Mouse (Mus musculus) neural tube, embryonic 15.5 days (tissue): Measurements from ENCODE around the gene Larp1b. TPM values are rescaled to one million over a fixed set of nuclear protein-coding genes. Genes with fewer than 3 reads are reported as not detected.

Experiments used
- ATAC-seq: fragments of 200-750 bp; cut with Nextera tagmentation; 2 replicates; pipeline ENCODE4 v1.8.0; 2017; ENCODE audit warnings: mild to moderate bottlenecking, moderate TSS enrichment, moderate library complexity; ENCODE audit not compliant: low FRiP score
- H3K27ac ChIP-seq: fragments of 300-500 bp; sonication (generic); replicated peaks from 2 replicates; pipeline ENCODE4 v1.5.1; 2015; ENCODE audit warnings: mild to moderate bottlenecking, inconsistent platforms
- H3K27me3 ChIP-seq: fragments of 300-500 bp; sonication (generic); replicated peaks from 2 replicates; pipeline ENCODE4 v1.6.1; 2015; ENCODE audit warnings: inconsistent platforms
- H3K36me3 ChIP-seq: fragments of 300-500 bp; sonication (generic); 2 replicates; pipeline ENCODE4 v1.6.1; 2015; ENCODE audit warnings: inconsistent platforms
- H3K4me1 ChIP-seq: fragments of 300-500 bp; sonication (generic); 2 replicates; pipeline ENCODE4 v1.6.1; 2015; ENCODE audit warnings: inconsistent platforms
- H3K4me2 ChIP-seq: fragments of 300-500 bp; sonication (generic); 2 replicates; pipeline ENCODE4 v1.6.1; 2015; ENCODE audit warnings: inconsistent platforms, mild to moderate bottlenecking, moderate library complexity
- H3K4me3 ChIP-seq: fragments of 300-500 bp; sonication (generic); replicated peaks from 2 replicates; pipeline ENCODE4 v1.5.1; 2015; ENCODE audit warnings: mild to moderate bottlenecking, inconsistent platforms
- H3K9ac ChIP-seq: fragments of 300-500 bp; sonication (generic); replicated peaks from 2 replicates; pipeline ENCODE4 v1.6.1; 2015; ENCODE audit warnings: mild to moderate bottlenecking, inconsistent platforms
- H3K9me3 ChIP-seq: fragments of 300-500 bp; sonication (generic); replicated peaks from 2 replicates; pipeline ENCODE4 v1.6.1; 2016; ENCODE audit warnings: inconsistent platforms
- WGBS: fragments of 180-500 bp; shearing (Covaris S2); methylation state at CpG from one replicate; pipeline ENCODE4 v1.1.7; 2015; ENCODE audit warnings: mixed read lengths; 5-methylcytosine and 5-hydroxymethylcytosine counted together
- polyA plus RNA-seq: library from polyadenylated mRNA; unstranded; fragments of >200 nt; fragmentation: Nextera tagmentation; extraction: Ambion mirVana; gene quantifications from 2 replicates; pipeline ENCODE4 v1.2.1, GENCODE M21; 2015

Larp1b gene
- polyA plus RNA-seq, 1 experiment from 2014 or later = 5.7 TPM

- Histone ChIP-seq H3K9ac (no peak overlapping the region), H3K4me2 (no peak overlapping the region), H3K27me3 (no peaks in the 10 kb centered on the region), H3K4me3 (no peak overlapping the region), H3K36me3 (peaks cover 18% of the 10 kb centered on the region), H3K4me1 (no peaks in the 10 kb centered on the region), H3K27ac (no peak overlapping the region), H3K9me3 (no peaks in the 10 kb centered on the region)
- WGBS = 90% methylated on average over 2 of the region's 2 CpGs
- no peak for ATAC-seq
These were observed 113.1 kb downstream of the Larp1b start for GRCm38 (mm10) chr3:41062758-41063157.

GRCm38 (mm10) chr3:41065320-41065719 is 115.7 kb downstream of the Larp1b start:
- H3K36me3 ChIP-seq = peaks cover 24% of the 10 kb centered on the region

DNA sequence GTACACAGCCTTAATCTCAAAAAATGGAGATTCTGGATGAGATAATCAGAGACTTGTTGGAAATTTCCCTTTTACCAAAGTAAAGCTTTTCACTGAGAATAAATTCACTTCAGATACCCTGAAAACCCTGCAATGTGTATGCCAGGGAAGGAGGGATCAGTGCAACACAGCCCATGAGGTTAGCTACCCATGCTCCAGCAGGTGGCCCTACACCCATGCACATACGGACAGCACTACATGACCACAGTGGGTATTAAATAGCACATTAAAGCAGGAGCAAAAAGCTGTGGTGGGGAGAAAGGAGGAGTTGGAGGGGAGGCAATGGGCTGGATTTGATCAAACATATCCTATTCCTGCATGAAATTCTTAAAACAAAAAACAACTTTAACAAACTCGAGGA is 120.9 kb downstream of the Larp1b start:
- H3K4me3 ChIP-seq = no peak overlapping the region
- H3K27me3 ChIP-seq = no peaks in the 10 kb centered on the region
- no peak overlapping the region for H3K27ac ChIP-seq
- H3K4me1 ChIP-seq = no peaks in the 10 kb centered on the region
- no peak for ATAC-seq
- no peaks in the 10 kb centered on the region for H3K9me3 ChIP-seq
- no peak overlapping the region for H3K4me2 ChIP-seq
- peaks cover 16% of the 10 kb centered on the region for H3K36me3 ChIP-seq
- 63% methylated on average over 2 of the region's 2 CpGs for WGBS
- no peak overlapping the region for H3K9ac ChIP-seq

More at GRCm38 (mm10) chr3:41065320-41065719, 115.7 kb downstream of the Larp1b start:
- Histone ChIP-seq H3K9ac (no peak overlapping the region), H3K9me3 (no peaks in the 10 kb centered on the region), H3K27me3 (no peaks in the 10 kb centered on the region), H3K4me2 (no peak overlapping the region), H3K27ac (no peak overlapping the region), H3K4me1 (no peaks in the 10 kb centered on the region), H3K4me3 (no peak overlapping the region)
- no peak for ATAC-seq
- WGBS = 89% methylated on average over 2 of the region's 2 CpGs

DNA sequence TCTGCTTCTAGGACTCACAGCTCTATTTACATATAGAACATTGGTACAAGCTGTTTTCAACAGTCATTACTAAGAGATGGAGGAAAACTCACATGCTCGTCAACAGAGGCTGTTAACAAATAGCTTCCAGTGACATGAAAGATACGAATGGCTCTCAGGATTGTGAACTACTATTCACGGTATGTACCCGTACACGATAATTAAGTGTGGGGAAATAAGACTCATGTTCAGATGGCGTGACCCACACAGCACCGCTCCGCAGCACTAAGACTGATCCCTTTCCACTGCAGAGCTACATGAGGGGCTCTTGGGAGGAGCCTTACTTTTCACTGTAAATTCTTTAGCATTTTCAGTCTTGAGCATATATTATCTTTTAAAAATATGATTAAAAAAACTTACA is 125.7 kb downstream of the Larp1b start:
- Histone ChIP-seq H3K27ac (no peak overlapping the region), H3K4me3 (no peak overlapping the region), H3K27me3 (no peaks in the 10 kb centered on the region), H3K9me3 (no peaks in the 10 kb centered on the region), H3K4me2 (no peak overlapping the region), H3K36me3 (no peaks in the 10 kb centered on the region), H3K9ac (no peak overlapping the region), H3K4me1 (peaks cover 2% of the 10 kb centered on the region; the same call in 1 of the 2 replicates)
- ATAC-seq = no peak
- WGBS = 60% methylated on average over 8 of the region's 8 CpGs

- H3K9ac ChIP-seq = no peak overlapping the region
- no peaks in the 10 kb centered on the region for H3K36me3 ChIP-seq
- no peaks in the 10 kb centered on the region for H3K9me3 ChIP-seq
- no peak overlapping the region for H3K4me3 ChIP-seq
- no peak overlapping the region for H3K4me2 ChIP-seq
- H3K27ac ChIP-seq = no peak overlapping the region
- peaks cover 18% of the 10 kb centered on the region for H3K4me1 ChIP-seq
- no peaks in the 10 kb centered on the region for H3K27me3 ChIP-seq
- WGBS = 96% methylated on average over 2 of the region's 2 CpGs
- ATAC-seq = no peak
These were observed 129.0 kb downstream of the Larp1b start for GRCm38 (mm10) chr3:41078673-41079072.

DNA sequence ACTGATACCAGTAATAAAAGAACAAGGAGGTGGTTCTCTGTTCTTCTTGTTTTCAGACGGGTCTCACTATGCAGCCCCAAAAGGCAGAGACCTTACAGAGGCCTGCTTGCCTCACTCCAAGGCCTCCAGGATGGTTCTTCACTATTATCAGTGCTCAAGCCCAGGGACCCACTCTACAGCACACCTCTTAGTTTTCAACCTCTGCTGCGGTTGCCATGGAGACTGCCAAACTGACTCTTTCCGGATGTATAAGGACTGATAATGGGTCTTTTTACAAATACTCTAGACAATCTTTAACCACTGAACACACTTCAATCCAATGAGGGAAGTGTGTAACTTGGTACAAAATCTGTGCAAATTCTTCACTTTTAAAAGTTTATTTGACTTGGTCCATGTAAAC is 131.1 kb downstream of the Larp1b start:
- 31% methylated on average over 3 of the region's 3 CpGs for WGBS

GRCm38 (mm10) chr3:41081474-41082301 is 132.1 kb downstream of the Larp1b start:
- under 1% methylated on average over 23 of the region's 23 CpGs for WGBS
- Histone ChIP-seq H3K36me3 (no peaks in the 10 kb centered on the region), H3K4me2 (peak overlapping the region; percentile 74), H3K27me3 (no peaks in the 10 kb centered on the region), H3K4me1 (peaks cover 27% of the 10 kb centered on the region), H3K9ac (peak overlapping the region; percentile 59), H3K9me3 (no peaks in the 10 kb centered on the region), H3K27ac (peak overlapping the region; percentile 90), H3K4me3 (peak overlapping the region; percentile 77)
- ATAC-seq = no peak

More for the DNA sequence above, 131.1 kb downstream of the Larp1b start:
- H3K27ac ChIP-seq = no peak overlapping the region
- no peaks in the 10 kb centered on the region for H3K36me3 ChIP-seq
- peak overlapping the region; percentile 74 for H3K4me2 ChIP-seq
- H3K4me1 ChIP-seq = peaks cover 27% of the 10 kb centered on the region
- peak overlapping the region; percentile 23; the same call in 1 of the 2 replicates for H3K9ac ChIP-seq
- H3K4me3 ChIP-seq = peak overlapping the region; percentile 18
- H3K27me3 ChIP-seq = no peaks in the 10 kb centered on the region
- no peaks in the 10 kb centered on the region for H3K9me3 ChIP-seq
- no peak for ATAC-seq

DNA sequence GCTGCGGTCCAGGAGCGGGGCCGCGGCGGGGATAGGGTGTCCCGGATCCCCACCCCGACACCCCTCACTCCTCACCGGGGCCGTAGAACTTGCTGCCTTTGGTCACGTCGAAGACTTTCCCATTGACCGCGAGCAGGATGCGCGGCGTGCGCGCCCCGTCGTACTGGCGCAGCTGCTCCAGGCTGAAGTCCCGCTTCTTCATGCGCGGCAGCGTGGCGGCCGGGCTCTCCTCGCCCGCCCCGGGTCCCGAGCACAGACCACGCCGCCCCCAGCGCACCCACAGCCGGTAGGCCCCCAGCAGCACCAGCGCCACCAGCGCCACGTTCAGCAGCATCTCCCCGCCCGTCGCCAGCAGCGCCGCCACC is 132.9 kb downstream of the Larp1b start:
- peak overlapping the region; percentile 74 for H3K4me2 ChIP-seq
- H3K27ac ChIP-seq = peak overlapping the region; percentile 90
- WGBS = under 1% methylated on average over 43 of the region's 43 CpGs
- H3K4me1 ChIP-seq = peaks cover 27% of the 10 kb centered on the region
- no peaks in the 10 kb centered on the region for H3K36me3 ChIP-seq
- peak overlapping the region; percentile 59 for H3K9ac ChIP-seq
- no peaks in the 10 kb centered on the region for H3K27me3 ChIP-seq
- H3K4me3 ChIP-seq = peak overlapping the region; percentile 77
- no peaks in the 10 kb centered on the region for H3K9me3 ChIP-seq
- ATAC-seq = peak; percentile 64

GRCm38 (mm10) chr3:41082885-41083789 is 133.5 kb downstream of the Larp1b start, which contains the start of gene Pgrmc2:
Gene Pgrmc2 (minus strand): TSS chr3:41083046.
- under 1% methylated on average over 95 of the region's 95 CpGs for WGBS
- Histone ChIP-seq H3K9ac (peak within 1 kb of the TSS; percentile 71), H3K9me3 (no peaks in the 10 kb centered on the region), H3K4me3 (peak within 1 kb of the TSS; percentile 77), H3K27ac (peak within 1 kb of the TSS; percentile 94), H3K27me3 (no peaks in the 10 kb centered on the region), H3K36me3 (no peaks in the 10 kb centered on the region), H3K4me1 (peaks cover 27% of the 10 kb centered on the region), H3K4me2 (peak within 1 kb of the TSS; percentile 74)
- peak; percentile 98 for ATAC-seq

GRCm38 (mm10) chr3:41083790-41084112 is 134.1 kb downstream of the Larp1b start:
- ATAC-seq = peak; percentile 48
- peak overlapping the region; percentile 74 for H3K4me2 ChIP-seq
- no peaks in the 10 kb centered on the region for H3K27me3 ChIP-seq
- H3K4me1 ChIP-seq = peaks cover 27% of the 10 kb centered on the region
- H3K27ac ChIP-seq = peak overlapping the region; percentile 94
- no peaks in the 10 kb centered on the region for H3K36me3 ChIP-seq
- H3K9me3 ChIP-seq = no peaks in the 10 kb centered on the region
- H3K4me3 ChIP-seq = peak overlapping the region; percentile 77
- peak overlapping the region; percentile 71 for H3K9ac ChIP-seq
- 2% methylated on average over 6 of the region's 6 CpGs for WGBS

- Histone ChIP-seq H3K4me2 (peak overlapping the region; percentile 74), H3K9me3 (no peaks in the 10 kb centered on the region), H3K4me3 (peak overlapping the region; percentile 77; the same call in 1 of the 2 replicates), H3K9ac (no peak overlapping the region), H3K4me1 (peaks cover 27% of the 10 kb centered on the region), H3K27ac (no peak overlapping the region), H3K36me3 (no peaks in the 10 kb centered on the region), H3K27me3 (no peaks in the 10 kb centered on the region)
- ATAC-seq = no peak
- 83% methylated on average over 5 of the region's 5 CpGs for WGBS
These were observed 134.8 kb downstream of the Larp1b start for GRCm38 (mm10) chr3:41084421-41084820.
